Mouse (Mus musculus) liver, embryonic 14.5 days (tissue): Measurements from ENCODE around the gene Smad5.

Experiments
- CTCF ChIP-seq: IDR thresholded peaks from 2 replicates; pipeline ENCODE4 v1.5.1; 2016; ENCODE audit warnings: antibody characterized with exemption, low read depth, control low read depth
- EP300 ChIP-seq: IDR thresholded peaks from 2 replicates; pipeline ENCODE4 v1.6.1; 2016; ENCODE audit warnings: antibody characterized with exemption, low read depth

GRCm38 (mm10) chr13:56770136-56770578 is 67.3 kb downstream of the Smad5 start:
- no peak for TF ChIP-seq CTCF
- no peak for TF ChIP-seq EP300
